Mouse (Mus musculus) G1E (cell line): Measurements from ENCODE around the gene Sft2d2.

ENCODE experiments used
- CTCF ChIP-seq: IDR thresholded peaks from 2 replicates; pipeline ENCODE4 v1.5.1; 2012; ENCODE audit warnings: low read depth, low read length, inconsistent platforms, mixed read lengths
- GATA1 ChIP-seq: IDR thresholded peaks from 2 replicates; pipeline ENCODE4 v1.6.1; 2012; ENCODE audit warnings: borderline replicate concordance, low read length, inconsistent platforms, mixed read lengths
- GATA2 ChIP-seq: IDR thresholded peaks from 2 replicates; pipeline ENCODE4 v1.6.1; 2012; ENCODE audit warnings: low read depth, low read length, inconsistent platforms, borderline replicate concordance
- POLR2AphosphoS5 ChIP-seq: IDR thresholded peaks from 2 replicates; pipeline ENCODE4 v1.6.1; 2012; ENCODE audit warnings: low read depth, low read length, inconsistent platforms; ENCODE audit not compliant: insufficient replicate concordance
- TAL1 ChIP-seq: conservative IDR thresholded peaks from 2 replicates; pipeline ENCODE4 v1.6.1; 2012; ENCODE audit warnings: low read depth, low read length, inconsistent platforms, mixed read lengths

DNA sequence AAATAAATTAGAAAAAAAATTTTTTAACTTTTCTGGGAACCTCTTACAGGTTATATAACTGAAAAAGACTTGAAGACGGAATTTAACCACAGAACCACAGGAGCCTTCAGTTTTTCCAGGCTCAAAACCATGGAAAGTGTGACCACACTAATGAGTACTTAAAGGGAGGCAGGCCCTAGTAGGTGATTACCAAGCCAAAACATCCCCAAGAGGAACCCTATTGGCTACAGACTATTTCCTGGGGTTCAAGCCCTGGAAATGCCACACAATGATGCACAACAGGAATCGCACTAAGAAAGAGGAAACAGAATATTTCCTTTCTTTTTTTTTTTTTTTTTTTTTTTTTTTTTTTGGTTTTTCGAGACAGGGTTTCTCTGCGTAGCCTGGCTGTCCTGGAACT, 2.1 kb downstream of the Sft2d2 start:
- TF ChIP-seq CTCF (no peak), GATA1 (no peak), POLR2AphosphoS5 (no peak), TAL1 (no peak), GATA2 (no peak)
